Mouse (Mus musculus): ENCODE data around the gene Txnrd2. TPM values are rescaled to one million over a fixed set of nuclear protein-coding genes. Genes with fewer than 3 reads are reported as not detected.

Gene Txnrd2
- polyA plus RNA-seq, 1 experiment, result 4.3 TPM

- Histone ChIP-seq H3K4me3 (ENCODE audit: control insufficient read depth, low read depth, low read length) (no peak overlapping the region), H3K4me1 (ENCODE audit: control insufficient read depth, insufficient read depth, low read length) (peaks cover 8% of the 10 kb centered on the region), H3K27ac (ENCODE audit: control insufficient read depth, insufficient read depth, low read depth, low read length) (no peak overlapping the region), H3K27me3 (ENCODE audit: control insufficient read depth, insufficient read depth, low read length) (no peaks in the 10 kb centered on the region), H3K36me3 (ENCODE audit: control insufficient read depth, insufficient read depth, low read length) (no peaks in the 10 kb centered on the region)
- no peak for TF ChIP-seq CTCF (IDR thresholded peaks at IDR 0.05; ENCODE audit: control insufficient read depth, insufficient read depth, insufficient replicate concordance, low read depth, low read length)
- TF ChIP-seq POLR2A (IDR thresholded peaks at IDR 0.05; ENCODE audit: control insufficient read depth, low read depth, low read length), result no peak
Measured at GRCm38 (mm10) chr16:18393595-18393994, 32.6 kb upstream of the Txnrd2 start.

GRCm38 (mm10) chr16:18394056-18394455, 32.1 kb upstream of the Txnrd2 start:
- Histone ChIP-seq H3K4me3 (ENCODE audit: control insufficient read depth, low read depth, low read length) (no peak overlapping the region), H3K27me3 (ENCODE audit: control insufficient read depth, insufficient read depth, low read length) (no peaks in the 10 kb centered on the region), H3K36me3 (ENCODE audit: control insufficient read depth, insufficient read depth, low read length) (no peaks in the 10 kb centered on the region), H3K4me1 (ENCODE audit: control insufficient read depth, insufficient read depth, low read length) (peaks cover 8% of the 10 kb centered on the region), H3K27ac (ENCODE audit: control insufficient read depth, insufficient read depth, low read depth, low read length) (no peak overlapping the region)
- TF ChIP-seq CTCF (IDR thresholded peaks at IDR 0.05; ENCODE audit: control insufficient read depth, insufficient read depth, insufficient replicate concordance, low read depth, low read length), result no peak
- no peak for TF ChIP-seq POLR2A (IDR thresholded peaks at IDR 0.05; ENCODE audit: control insufficient read depth, low read depth, low read length)

- Histone ChIP-seq H3K4me3 (ENCODE audit: control insufficient read depth, low read depth, low read length) (no peak overlapping the region), H3K27ac (ENCODE audit: control insufficient read depth, insufficient read depth, low read depth, low read length) (no peak overlapping the region)
Measured at GRCm38 (mm10) chr16:18394777-18395619, 31.2 kb upstream of the Txnrd2 start.

GRCm38 (mm10) chr16:18395620-18396036, 30.6 kb upstream of the Txnrd2 start:
- Histone ChIP-seq H3K27me3 (ENCODE audit: control insufficient read depth, insufficient read depth, low read length) (no peaks in the 10 kb centered on the region), H3K4me1 (ENCODE audit: control insufficient read depth, insufficient read depth, low read length) (peaks cover 11% of the 10 kb centered on the region), H3K27ac (ENCODE audit: control insufficient read depth, insufficient read depth, low read depth, low read length) (no peak overlapping the region), H3K36me3 (ENCODE audit: control insufficient read depth, insufficient read depth, low read length) (no peaks in the 10 kb centered on the region), H3K4me3 (ENCODE audit: control insufficient read depth, low read depth, low read length) (no peak overlapping the region)
- TF ChIP-seq CTCF (IDR thresholded peaks at IDR 0.05; ENCODE audit: control insufficient read depth, insufficient read depth, insufficient replicate concordance, low read depth, low read length), result no peak
- no peak for TF ChIP-seq POLR2A (IDR thresholded peaks at IDR 0.05; ENCODE audit: control insufficient read depth, low read depth, low read length)

More at GRCm38 (mm10) chr16:18394777-18395619, 31.2 kb upstream of the Txnrd2 start:
- Histone ChIP-seq H3K4me1 (ENCODE audit: control insufficient read depth, insufficient read depth, low read length) (peaks cover 8% of the 10 kb centered on the region), H3K36me3 (ENCODE audit: control insufficient read depth, insufficient read depth, low read length) (no peaks in the 10 kb centered on the region), H3K27me3 (ENCODE audit: control insufficient read depth, insufficient read depth, low read length) (no peaks in the 10 kb centered on the region)
- TF ChIP-seq POLR2A (IDR thresholded peaks at IDR 0.05; ENCODE audit: control insufficient read depth, low read depth, low read length), result no peak
- no peak for TF ChIP-seq CTCF (IDR thresholded peaks at IDR 0.05; ENCODE audit: control insufficient read depth, insufficient read depth, insufficient replicate concordance, low read depth, low read length)

- H3K36me3 ChIP-seq (ENCODE audit: control insufficient read depth, insufficient read depth, low read length), result no peaks in the 10 kb centered on the region
Measured at GRCm38 (mm10) chr16:18396201-18396600, 30.0 kb upstream of the Txnrd2 start.

GRCm38 (mm10) chr16:18396791-18397621, 29.2 kb upstream of the Txnrd2 start:
- Histone ChIP-seq H3K27ac (ENCODE audit: control insufficient read depth, insufficient read depth, low read depth, low read length) (no peak overlapping the region), H3K4me1 (ENCODE audit: control insufficient read depth, insufficient read depth, low read length) (peaks cover 16% of the 10 kb centered on the region), H3K36me3 (ENCODE audit: control insufficient read depth, insufficient read depth, low read length) (no peaks in the 10 kb centered on the region), H3K27me3 (ENCODE audit: control insufficient read depth, insufficient read depth, low read length) (no peaks in the 10 kb centered on the region), H3K4me3 (ENCODE audit: control insufficient read depth, low read depth, low read length) (no peak overlapping the region)
- TF ChIP-seq CTCF (IDR thresholded peaks at IDR 0.05; ENCODE audit: control insufficient read depth, insufficient read depth, insufficient replicate concordance, low read depth, low read length), result no peak
- TF ChIP-seq POLR2A (IDR thresholded peaks at IDR 0.05; ENCODE audit: control insufficient read depth, low read depth, low read length), result no peak

More at GRCm38 (mm10) chr16:18396201-18396600, 30.0 kb upstream of the Txnrd2 start:
- TF ChIP-seq POLR2A (IDR thresholded peaks at IDR 0.05; ENCODE audit: control insufficient read depth, low read depth, low read length) (no peak), CTCF (IDR thresholded peaks at IDR 0.05; ENCODE audit: control insufficient read depth, insufficient read depth, insufficient replicate concordance, low read depth, low read length) (no peak)
- H3K27me3 ChIP-seq (ENCODE audit: control insufficient read depth, insufficient read depth, low read length), result no peaks in the 10 kb centered on the region
- peaks cover 16% of the 10 kb centered on the region for H3K4me1 ChIP-seq (ENCODE audit: control insufficient read depth, insufficient read depth, low read length)
- H3K27ac ChIP-seq (ENCODE audit: control insufficient read depth, insufficient read depth, low read depth, low read length), result no peak overlapping the region
- no peak overlapping the region for H3K4me3 ChIP-seq (ENCODE audit: control insufficient read depth, low read depth, low read length)

- Histone ChIP-seq H3K4me1 (ENCODE audit: control insufficient read depth, insufficient read depth, low read length) (peaks cover 8% of the 10 kb centered on the region), H3K36me3 (ENCODE audit: control insufficient read depth, insufficient read depth, low read length) (no peaks in the 10 kb centered on the region), H3K4me3 (ENCODE audit: control insufficient read depth, low read depth, low read length) (no peak overlapping the region), H3K27ac (ENCODE audit: control insufficient read depth, insufficient read depth, low read depth, low read length) (no peak overlapping the region), H3K27me3 (ENCODE audit: control insufficient read depth, insufficient read depth, low read length) (no peaks in the 10 kb centered on the region)
- TF ChIP-seq POLR2A (IDR thresholded peaks at IDR 0.05; ENCODE audit: control insufficient read depth, low read depth, low read length) (no peak), CTCF (IDR thresholded peaks at IDR 0.05; ENCODE audit: control insufficient read depth, insufficient read depth, insufficient replicate concordance, low read depth, low read length) (no peak)
Measured at GRCm38 (mm10) chr16:18400028-18400427, 26.2 kb upstream of the Txnrd2 start.

Data from testis, adult 2 months (tissue).